In the genomic region with DNA sequence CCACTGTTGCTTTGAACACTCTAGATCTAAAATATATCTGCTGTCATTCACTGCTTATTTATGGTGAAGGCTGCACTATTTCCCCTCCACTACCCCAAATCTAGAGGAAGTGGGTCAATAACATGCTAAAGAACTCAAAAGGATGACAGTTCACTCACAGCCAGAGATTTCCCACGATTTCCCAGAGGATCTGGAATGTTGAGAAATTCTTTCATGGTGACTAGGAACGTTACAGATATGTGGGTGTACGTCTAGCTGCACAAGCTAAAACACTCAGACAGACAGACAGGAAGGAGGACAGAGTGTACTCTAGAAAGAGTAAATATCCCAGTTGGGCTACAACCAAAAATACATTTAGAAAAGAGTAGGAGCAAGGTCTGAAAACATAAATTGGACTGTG, we compare ENCODE assay signal across 23 mouse cellular contexts.
"Had no signal": no experiment of that assay in that cellular context is flagged by ENCODE, and none has a peak within 500 bp of the region (broad histone marks: within the 10 kb centered on the region; RNA-seq: fewer than 3 reads in every experiment).

No protein-coding gene starts in this region.

- H3K4me2 ChIP-seq: kidney, embryonic 15.5 days; limb, embryonic 13.5 days; liver, embryonic 12.5 days; liver, embryonic 15.5 days; midbrain, embryonic 13.5 days; neural tube, embryonic 13.5 days; stomach, embryonic 15.5 days had no signal

- H3K4me3 ChIP-seq: kidney, embryonic 15.5 days; layer of hippocampus, adult 2 months; limb, embryonic 10.5 days; limb, embryonic 13.5 days; liver, embryonic 12.5 days; liver, embryonic 15.5 days; megakaryocyte, embryonic 14.5 days; midbrain, embryonic 10.5 days; midbrain, embryonic 13.5 days; myocyte; neural tube, embryonic 13.5 days; stomach, embryonic 15.5 days had no signal

- H3K27ac ChIP-seq: kidney, embryonic 15.5 days; layer of hippocampus, adult 2 months; limb, embryonic 10.5 days; limb, embryonic 13.5 days; liver, embryonic 12.5 days; liver, embryonic 15.5 days; midbrain, embryonic 10.5 days; midbrain, embryonic 13.5 days; neural tube, embryonic 13.5 days; stomach, embryonic 15.5 days had no signal

- H3K27me3 ChIP-seq: kidney, embryonic 15.5 days; limb, embryonic 13.5 days; liver, embryonic 12.5 days; liver, embryonic 15.5 days; megakaryocyte, embryonic 14.5 days; midbrain, embryonic 13.5 days; neural tube, embryonic 13.5 days; stomach, embryonic 15.5 days had no signal

- H3K36me3 ChIP-seq: kidney, embryonic 15.5 days; limb, embryonic 10.5 days; limb, embryonic 13.5 days; liver, embryonic 12.5 days; liver, embryonic 15.5 days; midbrain, embryonic 10.5 days; midbrain, embryonic 13.5 days; neural tube, embryonic 13.5 days; stomach, embryonic 15.5 days had no signal

- ATAC-seq: liver, embryonic 12.5 days; midbrain, embryonic 13.5 days; midbrain, embryonic 16.5 days had no signal

- H3K4me1 ChIP-seq: kidney, embryonic 15.5 days; limb, embryonic 10.5 days; limb, embryonic 13.5 days; liver, embryonic 12.5 days; liver, embryonic 15.5 days; megakaryocyte, embryonic 14.5 days; midbrain, embryonic 10.5 days; midbrain, embryonic 13.5 days; neural tube, embryonic 13.5 days; stomach, embryonic 15.5 days had no signal

- H3K9ac ChIP-seq: kidney, embryonic 15.5 days; limb, embryonic 13.5 days; liver, embryonic 12.5 days; liver, embryonic 15.5 days; midbrain, embryonic 13.5 days; neural tube, embryonic 13.5 days; stomach, embryonic 15.5 days had no signal

- DNase-seq: kidney, adult 11 months; kidney, adult 8-10 months; kidney, postnatal 25 days; layer of hippocampus, adult 9-11 months; liver; lung, adult 2 months; retina, postnatal 1 day; right cerebral cortex, postnatal 25 days; spleen, adult 18-20 months; thymus, postnatal 25 days had no signal

- H3K9me3 ChIP-seq: kidney, embryonic 15.5 days; limb, embryonic 10.5 days; limb, embryonic 13.5 days; liver, embryonic 12.5 days; liver, embryonic 15.5 days; megakaryocyte, embryonic 14.5 days; midbrain, embryonic 10.5 days; midbrain, embryonic 13.5 days; neural tube, embryonic 13.5 days; stomach, embryonic 15.5 days had no signal
